Mouse (Mus musculus) hematopoietic stem cell, adult 5-6 weeks (primary cell): ENCODE measurements at regions not wholly inside any gene's neighbourhood (a gene's known extent, or its start where the extent isn't known, plus 50 kb on each side); places are given as distances from the start of the nearest gene placed in this dataset.

Experiments used
- ATAC-seq, 2 experiments: fragments of 125-278 bp in 1 of 2; replicated peaks in 1 of 2; 2 replicates each; pipeline ENCODE4 v1.8.0; 2016 to 2017; ENCODE audit warnings: inconsistent platforms in 2 of 2, mild to moderate bottlenecking in 2 of 2, moderate number of reproducible peaks in 2 of 2, low read depth in 1 of 2, moderate TSS enrichment in 1 of 2; ENCODE audit not compliant: low FRiP score in 2 of 2, poor library complexity in 2 of 2, severe bottlenecking in 2 of 2, insufficient read depth in 1 of 2, low TSS enrichment in 1 of 2

DNA sequence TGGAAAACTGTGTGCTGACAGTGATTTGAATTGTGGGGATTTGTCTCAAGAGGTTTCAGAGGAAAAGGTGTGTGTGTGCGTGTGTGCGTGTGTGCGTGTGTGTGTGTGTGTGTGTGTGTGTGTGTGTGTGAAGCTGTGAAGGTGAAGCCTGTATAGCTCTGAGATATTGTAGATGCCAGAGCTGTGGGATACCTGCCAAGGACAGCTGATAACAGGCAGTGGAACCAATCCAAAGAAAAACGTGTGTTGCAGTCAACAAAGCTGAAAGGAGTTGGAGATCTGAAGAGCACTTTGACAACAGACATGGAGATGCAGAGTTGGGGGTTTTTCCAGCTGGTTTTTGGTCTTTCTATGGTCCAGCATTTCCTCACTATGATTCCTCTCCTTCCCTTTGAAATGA lies 308.1 kb downstream of the Dmrt2 start:
- no peak for ATAC-seq

DNA sequence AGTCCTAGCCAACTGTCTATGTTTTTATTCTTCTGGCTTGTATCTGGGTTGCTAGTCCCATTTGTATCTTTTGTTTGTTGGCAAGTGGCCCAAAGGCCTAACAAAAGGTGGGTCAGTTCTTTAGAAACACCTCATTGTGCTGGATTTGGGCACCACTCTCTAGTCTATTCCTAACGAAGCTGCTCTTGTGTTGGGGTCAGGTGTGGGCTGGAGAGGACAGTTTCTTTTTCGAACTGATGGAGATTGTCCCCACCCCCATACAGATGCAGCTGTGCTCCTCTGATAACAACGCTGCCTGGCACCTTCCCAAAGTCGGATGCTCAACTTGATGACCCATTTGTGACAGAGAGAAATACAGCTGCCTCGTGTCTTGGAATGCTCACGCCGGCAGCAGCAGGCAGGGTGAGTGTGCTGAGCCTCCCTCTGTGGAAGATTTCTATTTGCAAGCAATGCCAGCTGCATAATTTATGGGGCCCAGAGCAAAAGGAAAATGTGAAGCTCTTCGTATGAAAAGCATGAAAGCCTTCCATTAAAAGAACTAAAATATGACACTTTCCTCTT lies 342.5 kb downstream of the Dmrt2 start:
- no peak for ATAC-seq

DNA sequence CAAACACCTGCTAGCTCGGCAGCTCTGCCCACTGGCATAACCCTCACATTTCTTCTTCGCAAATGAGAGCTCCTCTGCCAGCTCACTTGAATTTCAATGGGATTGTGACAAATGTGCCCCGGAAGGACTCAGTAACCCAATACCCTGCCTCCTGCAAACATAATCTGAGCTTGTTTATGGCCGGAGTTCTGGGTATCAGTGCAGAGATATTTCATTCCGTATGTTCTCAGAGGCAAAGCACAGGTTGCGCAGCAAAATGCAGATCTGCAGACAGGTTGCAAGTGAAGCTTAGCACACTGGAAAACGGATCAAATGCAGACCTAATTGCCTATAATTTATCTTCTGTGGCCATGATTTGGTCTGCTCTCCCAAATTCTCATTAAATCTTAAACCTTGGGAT lies 348.9 kb downstream of the Dmrt2 start:
- no peak for ATAC-seq

DNA sequence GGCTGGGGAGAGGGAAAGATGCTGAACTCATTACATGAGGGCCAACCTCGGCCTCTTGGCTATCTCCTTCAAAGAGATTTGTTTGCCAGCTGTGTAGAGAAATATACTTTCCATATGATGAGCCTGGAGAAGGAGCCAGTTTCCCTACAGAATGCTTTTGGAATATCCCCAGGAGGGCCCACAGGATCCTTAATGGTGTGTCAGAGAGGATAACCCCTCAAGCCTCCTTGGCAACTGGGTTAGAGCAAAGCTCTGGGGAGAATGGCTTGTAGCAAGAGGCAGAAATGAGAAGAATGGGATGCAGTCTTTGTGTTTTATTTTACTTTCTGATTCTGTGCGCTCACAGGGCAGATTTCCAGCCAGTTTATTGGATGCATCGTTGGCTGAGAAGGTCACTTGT lies 353.9 kb downstream of the Dmrt2 start:
- ATAC-seq: no peak

DNA sequence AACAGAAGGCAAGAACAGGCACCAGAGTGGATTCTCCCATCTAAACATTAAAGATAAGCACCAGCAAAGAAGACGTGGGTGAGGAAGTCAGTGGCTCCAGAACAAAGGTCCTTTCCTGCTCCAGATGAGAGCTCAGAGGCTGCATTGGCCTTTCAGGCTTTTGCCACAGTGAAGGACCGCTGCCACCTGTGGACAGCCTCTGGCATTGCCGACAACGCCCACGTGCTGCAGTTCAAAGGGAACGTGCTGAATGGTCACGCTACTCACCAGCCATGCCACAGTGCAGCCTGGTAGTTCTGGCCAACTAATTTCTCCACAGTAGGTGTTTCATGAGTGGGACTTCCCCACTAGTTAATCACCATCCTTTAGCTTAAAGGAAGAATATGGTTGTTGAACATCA lies 365.1 kb downstream of the Dmrt2 start:
- no peak; a peak in 1 of 4 replicates for ATAC-seq

DNA sequence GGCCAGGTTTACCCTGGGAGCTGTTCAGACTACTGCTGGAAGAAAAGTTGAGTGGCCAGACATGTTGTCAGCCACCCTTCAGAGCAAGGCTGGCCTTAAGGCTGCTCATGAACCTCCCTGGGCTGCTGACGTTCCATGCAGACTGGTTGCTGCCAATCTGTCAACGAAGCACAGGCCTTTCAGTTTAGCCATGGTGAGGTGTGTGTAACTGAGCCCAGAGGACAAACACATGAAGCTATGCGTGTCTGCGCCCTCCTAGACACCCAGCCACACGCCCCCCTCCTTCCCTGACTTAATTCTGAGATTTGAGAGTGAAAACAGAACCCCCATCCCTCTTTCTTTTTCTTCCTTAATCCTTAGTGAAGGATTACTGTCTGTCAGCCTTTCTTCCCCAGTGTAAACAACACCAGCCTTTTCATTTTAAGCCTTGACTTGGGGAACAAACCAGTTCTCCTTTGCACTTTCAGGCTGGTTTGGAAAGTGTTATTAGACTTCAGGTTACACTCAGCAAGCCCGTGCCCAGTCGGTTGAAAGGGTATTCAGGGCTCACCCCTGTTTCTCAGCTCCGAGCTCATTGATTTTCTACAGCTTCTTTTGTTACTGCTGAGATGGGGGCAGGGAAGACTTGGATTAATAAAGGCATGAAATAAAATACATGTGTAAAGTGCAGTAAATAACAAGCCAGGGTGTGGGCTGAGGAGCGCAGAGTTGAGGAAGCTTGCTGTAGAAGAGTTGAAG lies 379.4 kb downstream of the Dmrt2 start:
- no peak for ATAC-seq

DNA sequence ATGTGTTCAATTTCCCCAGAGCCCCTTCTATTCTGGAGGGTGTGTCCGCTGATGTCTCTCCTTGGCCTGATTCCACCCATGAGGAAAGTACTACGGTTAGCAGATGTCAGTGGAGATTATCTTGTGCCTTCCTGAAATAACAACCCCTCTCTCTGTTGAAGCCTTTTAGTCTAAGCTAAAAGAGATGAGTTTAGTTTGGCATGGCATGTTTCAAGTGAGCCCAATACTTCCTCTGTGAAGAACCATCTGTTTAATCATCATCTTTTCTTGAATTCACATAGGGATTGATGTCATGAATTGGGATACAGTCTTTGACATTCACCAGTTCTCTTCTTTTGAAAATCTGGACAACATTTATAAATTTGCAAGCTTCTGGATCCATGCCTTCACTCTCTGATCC lies 387.5 kb downstream of the Dmrt2 start:
- no peak for ATAC-seq

DNA sequence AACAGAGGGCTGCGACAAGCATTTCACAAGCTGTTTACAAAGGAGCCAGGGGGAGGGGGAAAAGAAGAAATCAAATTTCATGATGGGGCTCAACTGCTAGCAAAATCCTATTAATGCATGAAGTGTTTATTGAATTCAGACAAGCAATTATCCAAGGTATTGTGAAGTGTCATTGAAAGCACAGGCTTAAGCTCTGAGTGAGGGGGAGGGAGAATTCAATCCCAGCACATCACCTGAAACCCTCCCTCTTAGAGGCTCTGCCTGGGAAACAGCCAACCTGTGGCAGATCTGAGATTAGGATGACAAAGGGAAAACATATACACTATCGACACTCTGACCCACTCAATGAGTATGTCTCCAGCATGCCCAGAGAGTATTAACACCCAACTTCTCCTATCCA lies 396.3 kb downstream of the Dmrt2 start:
- no peak for ATAC-seq

DNA sequence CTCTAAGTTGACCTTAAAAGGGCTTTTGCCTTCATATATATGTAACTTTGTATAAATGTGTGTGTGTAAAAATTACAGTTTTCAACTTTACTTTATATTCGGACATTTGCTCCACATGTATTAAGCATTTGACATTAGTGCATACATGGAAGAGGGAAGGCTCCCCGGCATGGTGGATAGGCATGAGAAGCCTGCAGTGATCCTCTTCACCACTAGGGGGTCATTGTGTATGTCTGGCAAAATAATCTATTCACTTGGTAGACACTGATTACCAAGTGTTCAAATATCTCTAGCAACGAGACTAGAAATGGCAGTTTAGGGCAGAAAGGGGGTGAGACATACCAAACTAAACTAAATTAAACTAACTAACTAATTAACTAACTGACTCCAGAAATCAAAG lies 397.7 kb downstream of the Dmrt2 start:
- no peak for ATAC-seq

DNA sequence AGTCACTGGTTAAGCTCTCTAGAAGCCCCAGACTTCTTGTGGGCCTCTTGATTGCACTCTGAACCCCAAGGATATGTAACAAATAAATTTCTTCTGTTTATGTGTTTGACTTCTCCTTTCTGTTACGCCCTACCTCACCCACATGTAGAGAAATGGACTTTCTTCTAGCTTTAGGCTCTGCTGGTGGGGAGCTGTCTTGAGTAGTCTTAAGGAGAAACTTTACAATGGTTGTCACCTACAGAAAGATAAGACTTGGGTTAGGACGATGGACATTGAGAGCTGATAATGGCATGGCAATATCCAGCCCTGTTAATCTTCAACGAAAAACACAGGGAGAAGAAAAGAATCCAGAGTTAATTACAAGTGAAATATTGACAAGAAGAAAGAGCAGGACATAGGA lies 416.1 kb downstream of the Dmrt2 start:
- ATAC-seq: no peak

DNA sequence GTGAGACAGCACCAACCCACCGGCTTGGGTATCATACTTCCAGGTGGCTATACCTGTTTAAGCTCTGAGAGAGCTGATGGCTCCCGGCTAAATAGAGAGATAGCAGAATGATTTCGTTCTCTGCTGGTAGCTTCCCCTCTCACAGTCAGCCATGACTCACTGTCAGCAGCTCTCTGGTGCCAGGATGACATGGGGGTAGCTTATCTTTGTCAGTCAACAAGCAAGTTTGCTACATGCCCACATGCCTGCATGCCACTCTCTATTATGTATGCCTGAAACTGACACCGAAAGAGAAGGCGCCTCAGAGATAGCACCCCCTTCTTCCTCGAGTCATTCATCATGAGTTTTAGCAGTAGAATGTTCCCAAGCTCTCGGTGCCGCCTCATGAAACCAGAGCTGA lies 419.2 kb downstream of the Dmrt2 start:
- no peak for ATAC-seq

DNA sequence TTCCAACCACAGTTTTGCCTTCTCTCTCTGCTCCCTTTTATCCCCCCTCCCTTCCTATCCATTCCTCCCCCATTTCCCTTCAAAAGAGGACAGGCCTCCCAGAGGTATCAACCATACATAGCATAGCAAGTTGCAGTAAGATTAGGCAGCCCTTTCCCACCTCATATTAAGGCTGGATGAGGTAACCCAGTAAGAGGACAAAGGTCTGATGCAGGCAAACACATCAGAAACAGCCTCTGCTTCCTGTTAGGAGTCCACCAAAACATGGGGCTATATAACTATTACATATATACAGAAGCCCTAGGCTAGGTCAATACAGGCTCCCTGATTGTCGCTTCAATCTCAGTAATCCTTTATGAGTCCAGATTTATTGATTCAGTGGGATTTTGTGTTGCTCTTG lies 421.6 kb downstream of the Dmrt2 start:
- no peak for ATAC-seq

DNA sequence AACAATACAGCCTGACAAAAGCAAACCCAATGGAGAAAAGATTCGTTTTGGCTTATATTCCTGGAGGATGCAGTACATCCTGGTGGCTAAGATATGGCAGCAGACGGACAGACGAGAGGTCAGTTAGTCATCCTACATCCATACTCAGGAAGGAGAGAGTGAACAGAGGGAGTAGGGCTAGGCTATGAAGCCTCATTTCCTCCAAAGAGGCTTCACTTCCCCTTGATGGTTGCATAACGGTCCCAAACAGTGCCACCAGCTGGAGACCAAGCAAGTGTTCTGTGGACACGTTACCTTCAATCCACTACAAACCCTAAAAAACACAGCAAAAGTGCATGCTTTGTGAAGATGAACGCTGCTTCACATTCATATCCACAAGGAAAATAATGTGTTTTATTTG lies 442.1 kb downstream of the Dmrt2 start:
- ATAC-seq: no peak

DNA sequence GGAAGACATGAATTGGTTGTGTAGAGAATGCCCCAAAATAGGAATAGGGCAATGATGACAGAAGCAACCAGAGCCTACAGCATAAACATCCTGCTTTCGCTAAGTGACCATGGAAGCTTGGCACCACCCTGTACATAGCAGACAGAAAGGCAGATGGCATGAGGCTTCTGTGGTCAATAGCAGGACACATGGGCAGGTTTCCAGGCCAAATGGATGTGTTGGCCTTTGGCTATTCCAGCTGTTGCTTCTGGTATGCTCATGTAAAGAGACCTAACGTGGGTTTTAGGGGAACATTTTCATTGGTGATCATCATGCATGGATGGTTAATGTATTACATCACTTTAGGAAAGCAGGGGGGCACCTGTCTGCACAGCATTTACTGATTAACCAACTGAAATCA lies 456.2 kb downstream of the Dmrt2 start:
- ATAC-seq: no peak

DNA sequence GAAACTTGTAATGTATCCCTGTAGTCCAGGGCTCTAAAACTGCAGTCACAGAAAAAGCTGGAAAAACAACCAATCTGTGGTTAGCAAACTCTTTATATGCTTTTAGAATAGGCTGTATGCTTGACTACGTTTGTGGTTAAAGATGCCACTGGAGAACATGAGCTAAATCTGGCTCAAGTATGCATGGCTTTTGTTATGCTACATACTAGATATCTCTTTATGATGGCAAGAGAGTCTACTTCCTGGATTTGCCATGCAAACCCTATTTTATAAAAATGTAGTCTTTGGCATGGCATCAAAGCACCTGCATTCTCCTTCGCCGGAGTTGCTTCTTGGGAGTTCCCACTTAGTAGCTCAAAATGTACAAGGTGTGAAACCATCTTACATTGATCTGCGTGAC lies 462.2 kb downstream of the Dmrt2 start:
- no peak for ATAC-seq

DNA sequence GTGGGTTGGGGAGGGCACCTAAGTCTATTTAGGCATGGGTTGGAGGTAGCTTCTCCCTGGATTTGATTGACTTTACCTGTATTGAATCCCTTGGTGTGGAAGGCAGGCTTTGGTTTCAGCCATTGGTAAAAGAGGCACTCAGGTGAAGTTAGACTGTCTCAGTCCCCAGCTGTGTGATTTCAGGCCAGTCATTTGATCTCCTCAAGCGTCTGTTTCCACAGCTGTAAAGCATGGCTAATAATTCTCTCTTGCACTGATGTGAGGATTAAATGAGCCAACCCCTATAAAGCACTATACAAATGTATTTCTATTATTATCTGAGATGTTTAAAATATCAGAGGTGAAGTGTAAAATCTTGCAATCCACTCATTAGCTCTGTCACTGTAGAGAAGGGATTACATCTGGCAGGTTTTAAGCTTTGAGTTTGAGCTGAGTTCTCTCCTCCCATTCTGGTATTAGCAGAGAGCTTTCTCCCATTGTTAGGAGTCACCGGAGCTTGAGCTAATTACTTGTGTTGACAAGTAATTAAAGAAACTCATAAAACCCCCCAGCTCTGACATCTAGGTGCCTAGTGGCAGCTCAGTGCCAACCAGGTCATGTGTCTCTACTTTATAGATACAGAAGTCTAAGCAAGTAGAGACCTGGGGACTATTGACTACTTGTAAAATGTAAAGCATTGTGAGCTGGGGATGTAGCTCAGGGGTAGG lies 463.3 kb downstream of the Dmrt2 start:
- ATAC-seq: no peak

DNA sequence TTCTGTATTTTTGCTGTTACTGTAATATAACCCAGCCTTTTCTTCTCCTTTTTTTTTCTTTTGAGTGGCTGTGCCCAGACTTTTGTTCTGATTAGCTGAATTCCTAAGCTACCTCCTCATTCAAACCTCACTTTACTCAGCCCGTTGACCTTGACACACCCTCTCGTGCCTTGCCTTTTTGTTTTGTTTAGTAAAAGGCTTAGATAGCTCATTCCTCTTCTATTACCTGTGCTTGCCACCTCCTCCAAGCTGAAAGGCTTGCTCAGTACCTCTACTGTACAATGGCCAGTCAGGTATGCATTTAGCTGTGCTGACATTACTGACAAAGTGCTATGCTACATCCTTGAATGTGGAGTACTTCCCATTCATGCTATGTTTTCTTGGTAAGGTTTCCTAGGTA lies 464.2 kb upstream of the Smarca2 start:
- no peak for ATAC-seq

DNA sequence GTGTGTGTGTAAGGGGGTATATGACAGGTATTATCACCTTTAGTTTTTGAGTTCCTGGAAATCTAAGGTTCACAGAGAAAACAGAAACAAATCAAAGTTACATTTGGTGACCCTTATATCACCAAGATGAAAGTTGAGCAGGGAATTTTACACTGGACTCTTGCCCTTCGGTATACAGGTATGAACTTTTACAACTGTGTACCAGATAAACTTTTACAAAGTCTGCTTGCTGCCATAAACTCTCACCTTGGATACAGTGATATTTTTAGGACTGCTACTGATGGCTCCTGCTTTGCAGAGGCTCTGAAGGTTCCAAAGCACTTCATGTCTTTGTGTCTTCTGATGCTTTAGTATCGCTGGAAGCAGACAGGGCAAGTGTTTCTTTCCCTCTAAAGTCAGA lies 461.3 kb upstream of the Smarca2 start:
- ATAC-seq: no peak

DNA sequence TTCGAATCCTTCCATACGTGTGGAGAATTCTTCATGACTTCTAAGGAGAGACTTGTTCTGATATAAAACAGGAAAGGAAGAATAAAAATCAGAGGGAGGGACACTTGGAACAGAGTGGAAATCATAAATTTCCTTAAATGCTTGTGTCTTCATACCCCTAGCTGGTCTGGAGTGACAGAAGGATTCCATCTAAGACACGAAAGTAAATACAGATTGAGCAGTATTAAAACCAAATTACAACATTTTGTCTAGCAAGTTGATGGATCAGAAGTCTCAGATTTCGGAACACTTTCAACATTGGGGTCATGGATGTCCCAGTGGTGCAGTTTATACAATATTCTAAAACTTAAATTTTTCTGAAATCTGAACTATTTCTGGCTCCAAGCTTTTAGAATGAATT lies 453.6 kb upstream of the Smarca2 start:
- no peak for ATAC-seq
